Mouse (Mus musculus): Measurements from ENCODE around the gene Rnf38.

DNA sequence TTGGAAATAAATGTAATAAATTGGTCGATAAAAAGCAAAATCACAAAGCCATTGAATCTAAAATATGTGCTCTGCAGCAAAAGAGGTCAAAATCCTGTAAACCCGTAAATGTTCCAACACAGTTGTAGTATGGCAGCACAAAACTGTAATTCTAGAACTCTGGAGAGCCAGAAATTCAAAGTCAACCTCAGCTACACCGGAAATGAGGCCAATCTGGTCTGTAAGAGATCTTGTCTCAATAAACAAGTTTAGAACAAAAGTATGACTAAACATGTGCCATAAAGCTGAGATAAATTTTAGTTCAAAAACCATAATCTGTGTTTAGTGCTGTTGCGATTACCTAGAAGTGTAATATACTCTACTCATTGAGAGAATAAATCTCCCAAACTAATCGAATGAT, 69.0 kb downstream of the Rnf38 start:
- no peak for TF ChIP-seq POLR2A (IDR thresholded peaks at IDR 0.05; ENCODE audit: low read depth, low read length)
- TF ChIP-seq CTCF (IDR thresholded peaks at IDR 0.05; ENCODE audit: extremely low read depth, insufficient read length, insufficient replicate concordance, low read depth, low read length): no peak
